Mouse (Mus musculus) heart, postnatal 0 days (tissue): ENCODE data around the gene Olfr282. TPM values are rescaled to one million over a fixed set of nuclear protein-coding genes. Genes with fewer than 3 reads are reported as not detected.
"Not testable (repeated sequence)": the region's sequence is repeated elsewhere in the genome, so short reads cannot be mapped to it uniquely, and the experiment has no call there.

Experiments
- ATAC-seq: fragments of 200-750 bp; cut with Nextera tagmentation; 2 replicates; pipeline ENCODE4 v1.8.0; 2017; ENCODE audit warnings: low read depth, moderate number of reproducible peaks, moderate library complexity; ENCODE audit not compliant: insufficient read depth
- DNase-seq: peaks from one replicate; pipeline ENCODE4 v3.0.0-alpha.2; 2016; ENCODE audit warnings: low spot score
- H3K27ac ChIP-seq: fragments of 300-500 bp; sonication (generic); 2 replicates; pipeline ENCODE4 v1.5.1; 2014; ENCODE audit warnings: low read depth, mild to moderate bottlenecking
- H3K27me3 ChIP-seq: fragments of 300-500 bp; sonication (generic); 2 replicates; pipeline ENCODE4 v1.6.1; 2014; ENCODE audit warnings: low read length, mixed read lengths; ENCODE audit not compliant: control insufficient read depth, insufficient read depth
- H3K36me3 ChIP-seq: fragments of 300-500 bp; sonication (generic); replicated peaks from 2 replicates; pipeline ENCODE4 v1.6.1; 2014; ENCODE audit warnings: low read length, mixed read lengths; ENCODE audit not compliant: control insufficient read depth, insufficient read depth
- H3K4me1 ChIP-seq: fragments of 300-500 bp; sonication (generic); 2 replicates; pipeline ENCODE4 v1.6.1; 2014; ENCODE audit warnings: antibody characterized with exemption; ENCODE audit not compliant: control insufficient read depth, insufficient read depth
- H3K4me2 ChIP-seq: fragments of 300-500 bp; sonication (generic); 2 replicates; pipeline ENCODE4 v1.6.1; 2014; ENCODE audit warnings: low read depth, mild to moderate bottlenecking, low read length, moderate library complexity
- H3K4me3 ChIP-seq: fragments of 300-500 bp; sonication (generic); 2 replicates; pipeline ENCODE4 v1.5.1; 2014; ENCODE audit warnings: low read depth, low read length
- H3K9ac ChIP-seq: fragments of 300-500 bp; sonication (generic); replicated peaks from 2 replicates; pipeline ENCODE4 v1.6.1; 2014; ENCODE audit warnings: low read depth, low read length, mixed read lengths
- H3K9me3 ChIP-seq: fragments of 300-500 bp; sonication (generic); replicated peaks from 2 replicates; pipeline ENCODE4 v1.6.1; 2016; ENCODE audit warnings: low read length; ENCODE audit not compliant: control insufficient read depth
- CTCF ChIP-seq: IDR thresholded peaks from 2 replicates; pipeline ENCODE4 v1.5.1; 2016; ENCODE audit warnings: antibody characterized with exemption, control low read depth, low read depth
- EP300 ChIP-seq: IDR thresholded peaks from 2 replicates; pipeline ENCODE4 v1.6.1; 2016; ENCODE audit warnings: antibody characterized with exemption, low read depth
- whole genome bisulfite sequencing: fragments of 180-500 bp; shearing (Covaris S2); extraction: QIAGEN DNeasy Blood & Tissue Kit; methylation state at CpG from one replicate; pipeline ENCODE4 v1.1.7; 2014; 5-methylcytosine and 5-hydroxymethylcytosine counted together
- polyA plus RNA-seq: library from polyadenylated mRNA; unstranded; fragments of >200 nt; fragmentation: Nextera tagmentation; extraction: Ambion mirVana; gene quantifications from 2 replicates; pipeline ENCODE4 v1.2.1, GENCODE M21; 2015
- total RNA-seq: library from RNA; depleted of rRNA; stranded (reverse); fragments of >200 nt; gene quantifications from 2 replicates; pipeline ENCODE4 v1.2.3, GENCODE M21; 2014; ENCODE audit warnings: low replicate concordance

Gene Olfr282
- total and polyA plus RNA-seq, 2 experiments from 2014 or later = not detected

- 0% methylated on average over 1 of the region's 3 CpGs for WGBS
- ATAC-seq = not testable (repeated sequence)
These were observed 13.7 kb upstream of the Olfr282 start for GRCm38 (mm10) chr15:98417285-98417684.

DNA sequence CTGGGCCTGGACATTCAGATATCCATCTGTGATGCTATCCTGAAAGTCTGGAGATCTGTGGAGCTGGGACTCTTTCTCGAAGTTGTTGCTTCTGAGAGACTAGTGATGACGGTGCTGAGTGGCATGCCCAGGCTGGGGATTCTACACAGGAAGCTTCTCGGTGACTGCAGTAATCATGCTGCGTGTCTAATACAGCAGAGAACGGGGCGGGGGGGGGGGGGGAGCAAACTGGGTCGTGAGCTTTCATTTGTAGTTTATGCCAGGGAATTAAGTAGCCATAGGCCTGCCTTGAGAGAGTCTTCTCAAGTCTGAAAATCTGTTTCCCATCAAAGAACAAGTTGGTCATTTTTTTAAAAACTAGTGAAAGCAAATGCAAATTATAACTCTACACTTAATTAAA is 12.9 kb upstream of the Olfr282 start:
- Histone ChIP-seq H3K36me3 (no peaks in the 10 kb centered on the region), H3K27me3 (no peaks in the 10 kb centered on the region), H3K4me1 (no peaks in the 10 kb centered on the region), H3K9me3 (no peaks in the 10 kb centered on the region), H3K4me3 (no peak overlapping the region), H3K4me2 (no peak overlapping the region), H3K27ac (no peak overlapping the region), H3K9ac (no peak overlapping the region)
- no peak for DNase-seq
- ATAC-seq = no peak
- WGBS = 61% methylated on average over 7 of the region's 7 CpGs
- no peak for TF ChIP-seq CTCF
- no peak for TF ChIP-seq EP300

More at GRCm38 (mm10) chr15:98417285-98417684, 13.7 kb upstream of the Olfr282 start:
- H3K9me3 ChIP-seq, H3K9ac ChIP-seq, DNase-seq, H3K4me3 ChIP-seq, H3K27ac ChIP-seq, H3K4me2 ChIP-seq, H3K27me3 ChIP-seq, H3K36me3 ChIP-seq, H3K4me1 ChIP-seq: not testable (repeated sequence)
- TF ChIP-seq CTCF = peak; percentile 21

- 49% methylated on average over 4 of the region's 4 CpGs for WGBS
- H3K27me3 ChIP-seq = no peaks in the 10 kb centered on the region
- H3K9ac ChIP-seq = no peak overlapping the region
- DNase-seq (no peak), ATAC-seq (no peak)
- no peak for TF ChIP-seq EP300
- no peak for TF ChIP-seq CTCF
- H3K4me1 ChIP-seq = no peaks in the 10 kb centered on the region
- no peak overlapping the region for H3K4me3 ChIP-seq
- H3K27ac ChIP-seq = no peak overlapping the region
- H3K9me3 ChIP-seq = no peaks in the 10 kb centered on the region
- H3K36me3 ChIP-seq = no peaks in the 10 kb centered on the region
- H3K4me2 ChIP-seq = no peak overlapping the region
These were observed 10.1 kb upstream of the Olfr282 start for GRCm38 (mm10) chr15:98420897-98421296.

DNA sequence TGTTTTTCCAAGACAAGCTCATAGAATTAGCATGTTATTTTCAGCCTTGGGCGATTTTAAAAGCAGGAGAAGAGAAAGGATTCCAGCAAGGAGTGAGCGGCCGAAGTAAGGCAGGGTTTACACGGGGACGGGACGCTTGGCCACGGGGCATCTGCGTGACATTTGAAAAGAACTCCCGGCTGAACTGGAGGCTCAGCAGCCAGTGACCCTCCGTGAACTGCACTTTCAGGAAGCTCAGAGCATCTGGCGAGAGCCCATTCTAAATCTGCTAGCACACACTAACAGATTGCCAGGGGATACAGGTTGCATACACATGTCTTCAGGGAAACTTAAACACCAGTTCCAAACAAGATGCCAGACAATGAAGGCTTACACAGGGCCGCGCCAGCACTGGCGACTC is 6.7 kb upstream of the Olfr282 start:
- Histone ChIP-seq H3K4me2 (no peak overlapping the region), H3K9ac (no peak overlapping the region)
- DNase-seq = no peak

GRCm38 (mm10) chr15:98424753-98425152 is 6.3 kb upstream of the Olfr282 start:
- Histone ChIP-seq H3K4me3 (no peak overlapping the region), H3K9ac (no peak overlapping the region), H3K4me1 (no peaks in the 10 kb centered on the region), H3K27ac (no peak overlapping the region), H3K27me3 (no peaks in the 10 kb centered on the region), H3K36me3 (no peaks in the 10 kb centered on the region), H3K4me2 (no peak overlapping the region), H3K9me3 (no peaks in the 10 kb centered on the region)
- WGBS = 52% methylated on average over 6 of the region's 6 CpGs
- no peak for ATAC-seq
- no peak for DNase-seq
- TF ChIP-seq EP300 = no peak
- no peak for TF ChIP-seq CTCF

More for the DNA sequence above, 6.7 kb upstream of the Olfr282 start:
- H3K9me3 ChIP-seq = no peaks in the 10 kb centered on the region
- TF ChIP-seq EP300 (no peak), CTCF (no peak)
- no peaks in the 10 kb centered on the region for H3K4me1 ChIP-seq
- no peak overlapping the region for H3K4me3 ChIP-seq
- H3K36me3 ChIP-seq = no peaks in the 10 kb centered on the region
- H3K27me3 ChIP-seq = no peaks in the 10 kb centered on the region
- H3K27ac ChIP-seq = no peak overlapping the region
- WGBS = 67% methylated on average over 14 of the region's 14 CpGs
- ATAC-seq = no peak

DNA sequence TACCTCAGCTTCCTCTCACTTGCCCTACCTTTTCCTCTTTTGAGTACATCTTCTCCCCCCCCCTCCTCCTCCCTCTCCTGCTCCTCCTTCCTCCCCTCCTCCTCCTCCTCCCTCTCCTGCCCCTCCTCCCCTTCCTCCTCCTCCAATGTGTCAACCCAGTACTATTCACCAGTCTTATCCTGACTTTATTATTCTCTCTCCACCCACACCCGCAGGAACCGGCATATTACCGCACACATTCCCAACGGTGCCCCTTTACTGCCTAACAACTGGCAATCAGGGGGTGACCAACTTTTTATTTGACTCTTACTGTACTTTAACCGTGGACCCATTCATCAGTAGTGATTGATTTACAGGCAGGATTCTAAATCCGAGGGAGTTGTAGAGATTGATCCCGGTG is 5.8 kb upstream of the Olfr282 start:
- Histone ChIP-seq H3K9ac (no peak overlapping the region), H3K36me3 (no peaks in the 10 kb centered on the region), H3K27ac (no peak overlapping the region), H3K4me3 (no peak overlapping the region), H3K4me2 (no peak overlapping the region), H3K9me3 (no peaks in the 10 kb centered on the region), H3K27me3 (no peaks in the 10 kb centered on the region), H3K4me1 (no peaks in the 10 kb centered on the region)
- ATAC-seq = no peak
- TF ChIP-seq CTCF (no peak), EP300 (no peak)
- 79% methylated on average over 7 of the region's 7 CpGs for WGBS
- no peak for DNase-seq
